Mouse (Mus musculus) neural tube, postnatal 0 days (tissue): ENCODE results near the gene Cry2. TPM values are rescaled to one million over a fixed set of nuclear protein-coding genes. Genes with fewer than 3 reads are reported as not detected.

Experiments
- microRNA-seq: library from miRNA; unstranded; fragments of <30 nt; microRNA quantifications from one replicate; pipeline ENCODE4, GENCODE M21; 2016
- polyA plus RNA-seq: library from polyadenylated mRNA; unstranded; fragments of >200 nt; fragmentation: Nextera tagmentation; extraction: Ambion mirVana; gene quantifications from 2 replicates; pipeline ENCODE4 v1.2.1, GENCODE M21; 2015

The Cry2 gene
- 44.1 and 48.1 TPM in 2 replicates for polyA plus RNA-seq

DNA sequence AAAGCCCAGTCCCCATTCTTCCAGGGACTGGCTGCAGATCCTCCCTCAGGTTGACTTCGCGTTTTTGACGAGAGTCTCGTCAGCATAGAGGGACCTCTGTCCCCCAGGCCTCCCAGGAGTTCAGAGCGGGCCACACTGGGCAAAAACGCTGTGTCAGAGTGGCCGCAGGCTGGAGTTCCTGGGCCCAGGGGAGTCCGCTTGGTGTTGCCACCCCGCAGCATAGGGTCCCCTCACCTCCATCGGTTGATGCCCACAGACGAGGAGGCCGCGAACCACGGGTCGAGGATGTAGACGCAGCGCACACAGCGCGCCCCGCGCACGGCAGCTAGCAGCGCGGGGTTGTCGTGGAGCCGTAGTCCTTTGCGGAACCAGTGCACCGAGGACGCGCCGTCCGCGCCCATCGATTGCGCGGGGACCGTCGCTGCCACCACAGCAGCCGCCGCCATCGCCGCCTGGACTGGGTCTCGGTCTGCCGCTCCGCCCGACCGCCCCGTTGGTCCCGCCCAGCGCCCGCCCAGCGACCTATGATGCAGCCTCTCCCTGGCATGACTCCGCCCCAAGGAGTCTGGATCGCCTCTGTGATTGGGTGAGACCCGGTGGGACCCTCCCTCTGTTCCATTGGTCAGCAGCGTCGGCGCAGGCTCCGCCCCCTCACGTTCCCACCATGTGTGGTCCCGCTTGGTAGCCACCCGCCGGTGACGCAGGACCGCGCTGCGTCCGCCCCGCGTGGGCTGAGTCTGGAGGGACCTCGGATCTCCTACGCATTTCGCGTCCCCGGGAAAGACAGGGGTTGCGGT is at the start of gene Cry2:
Gene Cry2, minus strand, starts transcription at position 466 of the 797 bp plus-strand sequence.

GRCm38 (mm10) chr2:92459921-92460707 is 26.3 kb upstream of the Cry2 start, which contains the start of gene Slc35c1:
Gene Slc35c1 (minus strand): TSS chr2:92460538.

DNA sequence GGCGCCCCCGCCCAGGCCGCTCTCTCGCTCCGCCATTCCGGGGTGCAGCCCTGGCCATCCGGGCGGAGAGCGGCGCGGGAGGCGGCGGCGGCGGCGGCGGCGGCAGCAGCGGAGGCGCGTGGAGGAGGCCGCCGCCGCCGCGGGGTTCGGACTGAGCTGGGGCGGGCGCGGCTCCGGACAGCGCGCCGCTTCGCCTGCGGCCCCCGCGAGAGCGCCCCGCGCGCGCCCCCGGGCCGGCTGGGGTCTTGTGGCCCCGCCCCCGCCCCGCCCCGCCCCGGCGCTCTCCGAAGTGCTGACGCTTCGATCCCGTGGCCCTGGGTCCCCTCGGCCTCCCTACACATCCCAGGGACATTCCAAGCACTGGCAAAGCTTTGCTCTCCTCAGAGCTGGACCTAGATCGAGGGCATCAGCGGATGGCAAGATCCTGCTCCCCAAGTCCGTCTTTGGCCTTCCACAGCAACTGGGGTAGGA is 32.7 kb downstream of the Cry2 start, which contains the start of gene Mapk8ip1:
Gene Mapk8ip1, minus strand, starts transcription at position 173 of the 471 bp plus-strand sequence.

GRCm38 (mm10) chr2:92381901-92382588 is 51.8 kb downstream of the Cry2 start, which contains the start of gene 1700029I15Rik:
Gene 1700029I15Rik (plus strand): TSS chr2:92382538.

DNA sequence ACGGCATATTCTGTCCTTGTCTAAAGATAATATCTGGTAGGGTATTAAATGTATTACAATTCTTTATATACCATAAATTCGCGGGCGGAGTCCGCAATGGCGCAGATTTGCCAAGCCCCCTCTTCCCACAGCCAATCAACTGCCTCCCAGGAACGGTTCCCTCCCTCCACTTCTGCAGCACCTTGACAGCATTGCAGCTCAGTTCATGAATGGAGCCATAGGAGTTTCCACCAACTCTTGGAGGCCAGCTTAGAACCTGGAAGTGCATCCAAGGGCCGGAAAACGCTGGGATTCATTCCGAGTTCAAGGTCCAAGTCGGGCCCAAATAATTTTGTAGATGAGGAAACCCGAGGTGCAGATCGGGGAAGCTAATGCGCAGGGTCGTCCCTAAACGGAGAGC is 59.3 kb downstream of the Cry2 start, which contains the start of the genes Pex16 and Large2:
Gene Pex16, plus strand, starts transcription at position 163 of the 400 bp plus-strand sequence.
Gene Large2, minus strand, starts transcription at position 356 of the 400 bp plus-strand sequence.

Small RNA genes within 50 kb of the gene (microRNA-seq; reads per million reads assigned to microRNA genes)
- gene Mir7000 = not detected

Other genes starting within 250 kb of the Cry2 start
- 44.7 and 45.8 TPM in 2 replicates for gene Pex16, start 59.4 kb downstream of the Cry2 start, polyA plus RNA-seq
- gene Large2, start 59.2 kb downstream of the Cry2 start, polyA plus RNA-seq = 0.83 and 1.3 TPM in 2 replicates
- 5.4 and 6.4 TPM in 2 replicates for gene 1700029I15Rik, start 51.5 kb downstream of the Cry2 start, polyA plus RNA-seq
- 206 and 208 TPM in 2 replicates for gene Mapk8ip1, start 32.8 kb downstream of the Cry2 start, polyA plus RNA-seq
- 15.7 and 18.0 TPM in 2 replicates for gene Slc35c1, start 26.5 kb upstream of the Cry2 start, polyA plus RNA-seq
- 35.0 and 37.4 TPM in 2 replicates for gene Chst1, start 165.7 kb upstream of the Cry2 start, polyA plus RNA-seq